Mouse (Mus musculus): ENCODE measurements around the gene Fam83g. TPM values are rescaled to one million over a fixed set of nuclear protein-coding genes. Genes with fewer than 3 reads are reported as not detected.

Fam83g gene
- polyA plus RNA-seq, 1 experiment from 2014 or later: 6.2 TPM

DNA sequence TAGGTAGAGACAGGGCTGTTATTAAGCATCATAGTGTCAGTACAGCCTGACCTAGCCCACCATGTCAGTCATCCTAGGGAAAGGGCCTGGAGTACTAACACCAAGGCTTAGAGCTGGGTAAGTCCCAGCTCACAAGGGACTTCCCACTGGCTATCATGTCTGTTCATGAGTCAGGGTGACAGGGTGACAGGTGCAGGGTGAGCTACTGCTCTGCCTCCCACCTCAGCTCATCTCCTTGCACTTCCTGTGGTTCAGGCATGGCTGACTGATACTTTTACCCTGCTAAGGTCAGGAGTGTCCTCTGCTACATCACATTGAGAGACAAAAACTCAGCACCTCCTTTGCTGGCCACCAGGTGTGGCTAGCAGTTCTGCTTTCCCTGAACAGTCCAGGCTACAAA, 15.0 kb downstream of the Fam83g start:
- no peaks in the 10 kb centered on the region for H3K9me3 ChIP-seq (replicated peaks; ENCODE audit: control insufficient read depth, low read length)
- ATAC-seq (ENCODE audit: low read depth): no peak
- H3K4me3 ChIP-seq (ENCODE audit: low read depth, low read length): no peak overlapping the region
- H3K36me3 ChIP-seq (ENCODE audit: control insufficient read depth, insufficient read depth): peaks cover 23% of the 10 kb centered on the region
- H3K9ac ChIP-seq (ENCODE audit: low read depth, low read length): no peak overlapping the region
- H3K27me3 ChIP-seq (ENCODE audit: control insufficient read depth, insufficient read depth, low read depth, low read length): no peaks in the 10 kb centered on the region
- H3K27ac ChIP-seq (ENCODE audit: low read length): no peak overlapping the region
- H3K4me1 ChIP-seq (ENCODE audit: control insufficient read depth, low read depth, low read length): no peaks in the 10 kb centered on the region
- no peak overlapping the region for H3K4me2 ChIP-seq (ENCODE audit: low read depth, low read length)

DNA sequence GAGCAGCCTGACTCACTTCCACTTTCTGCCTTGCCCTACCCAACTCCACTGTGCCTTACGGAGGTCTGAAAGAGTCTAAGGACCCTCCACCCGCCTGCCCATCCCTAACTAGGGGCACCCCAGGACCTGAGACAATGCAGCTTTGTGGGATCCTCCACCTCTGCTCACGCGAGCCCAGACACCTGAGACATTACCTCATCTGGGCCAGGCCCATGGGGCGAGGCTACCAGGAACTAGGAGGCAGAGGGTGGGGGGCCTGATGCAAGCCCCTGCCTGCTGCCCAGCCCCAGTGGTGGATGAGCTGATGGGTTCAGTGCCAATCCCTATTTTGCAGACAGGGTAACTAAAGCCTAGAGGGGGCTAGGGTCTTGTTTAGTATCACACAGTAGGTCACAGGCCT, 15.6 kb downstream of the Fam83g start:
- Histone ChIP-seq H3K4me1 (ENCODE audit: control insufficient read depth, low read depth, low read length) (no peaks in the 10 kb centered on the region), H3K4me2 (ENCODE audit: low read depth, low read length) (no peak overlapping the region), H3K4me3 (ENCODE audit: low read depth, low read length) (no peak overlapping the region), H3K27me3 (ENCODE audit: control insufficient read depth, insufficient read depth, low read depth, low read length) (no peaks in the 10 kb centered on the region), H3K9ac (ENCODE audit: low read depth, low read length) (no peak overlapping the region), H3K36me3 (ENCODE audit: control insufficient read depth, insufficient read depth) (peaks cover 26% of the 10 kb centered on the region), H3K9me3 (replicated peaks; ENCODE audit: control insufficient read depth, low read length) (no peaks in the 10 kb centered on the region), H3K27ac (ENCODE audit: low read length) (no peak overlapping the region)
- ATAC-seq (ENCODE audit: low read depth): no peak
- 73% methylated on average over 5 of the region's 5 CpGs for WGBS (ENCODE audit: insufficient replicate concordance)

DNA sequence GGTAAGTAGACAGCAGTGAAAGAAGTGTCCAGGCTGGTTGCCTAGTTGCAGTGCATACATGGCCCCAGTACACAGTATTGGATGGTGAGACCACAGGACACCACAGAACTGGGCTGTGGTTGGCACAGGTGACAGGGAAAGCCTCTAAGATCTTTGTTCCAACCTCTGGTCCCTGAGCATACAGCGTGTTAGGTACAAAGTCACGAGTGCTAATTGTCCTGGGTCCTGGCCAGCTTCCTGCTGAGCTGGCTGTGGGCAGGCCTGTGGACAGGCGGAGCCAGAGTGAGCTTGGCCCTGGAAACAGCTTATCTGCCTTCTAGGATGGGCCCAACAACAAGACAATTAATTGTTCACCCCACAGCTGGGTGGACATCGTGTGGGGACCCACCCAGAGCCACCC, 16.0 kb downstream of the Fam83g start:
- no peaks in the 10 kb centered on the region for H3K27me3 ChIP-seq (ENCODE audit: control insufficient read depth, insufficient read depth, low read depth, low read length)
- no peak overlapping the region for H3K4me2 ChIP-seq (ENCODE audit: low read depth, low read length)
- H3K36me3 ChIP-seq (ENCODE audit: control insufficient read depth, insufficient read depth): peaks cover 26% of the 10 kb centered on the region
- no peak overlapping the region for H3K9ac ChIP-seq (ENCODE audit: low read depth, low read length)
- H3K27ac ChIP-seq (ENCODE audit: low read length): no peak overlapping the region
- no peaks in the 10 kb centered on the region for H3K9me3 ChIP-seq (replicated peaks; ENCODE audit: control insufficient read depth, low read length)
- WGBS (ENCODE audit: insufficient replicate concordance): 66% methylated on average over 4 of the region's 4 CpGs
- ATAC-seq (ENCODE audit: low read depth): no peak
- no peaks in the 10 kb centered on the region for H3K4me1 ChIP-seq (ENCODE audit: control insufficient read depth, low read depth, low read length)
- H3K4me3 ChIP-seq (ENCODE audit: low read depth, low read length): no peak overlapping the region

DNA sequence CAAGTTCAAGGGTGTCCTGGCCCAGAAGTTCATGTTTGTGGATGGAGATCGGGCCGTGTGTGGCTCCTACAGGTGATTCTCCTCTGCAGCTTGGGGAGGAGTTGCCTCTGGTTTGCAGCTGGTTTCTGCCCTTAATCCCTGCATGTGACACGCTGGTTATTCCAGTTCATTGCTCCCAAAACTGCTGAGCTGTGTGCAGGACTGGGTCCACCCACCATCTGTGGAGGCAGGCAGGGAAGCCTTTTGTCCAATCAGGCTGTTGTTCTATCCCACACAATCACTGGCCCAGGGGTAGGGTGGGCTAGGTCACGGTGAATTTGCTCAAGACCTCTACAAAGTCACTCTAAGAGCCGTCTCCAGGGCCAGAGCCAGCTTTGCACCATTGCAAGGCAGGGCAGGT, 17.8 kb downstream of the Fam83g start:
- Histone ChIP-seq H3K9ac (ENCODE audit: low read depth, low read length) (no peak overlapping the region), H3K27ac (ENCODE audit: low read length) (no peak overlapping the region), H3K9me3 (replicated peaks; ENCODE audit: control insufficient read depth, low read length) (no peaks in the 10 kb centered on the region), H3K36me3 (ENCODE audit: control insufficient read depth, insufficient read depth) (peaks cover 21% of the 10 kb centered on the region), H3K4me1 (ENCODE audit: control insufficient read depth, low read depth, low read length) (no peaks in the 10 kb centered on the region), H3K4me2 (ENCODE audit: low read depth, low read length) (no peak overlapping the region), H3K27me3 (ENCODE audit: control insufficient read depth, insufficient read depth, low read depth, low read length) (no peaks in the 10 kb centered on the region), H3K4me3 (ENCODE audit: low read depth, low read length) (no peak overlapping the region)
- no peak for ATAC-seq (ENCODE audit: low read depth)
- WGBS (ENCODE audit: insufficient replicate concordance): 78% methylated on average over 5 of the region's 5 CpGs

DNA sequence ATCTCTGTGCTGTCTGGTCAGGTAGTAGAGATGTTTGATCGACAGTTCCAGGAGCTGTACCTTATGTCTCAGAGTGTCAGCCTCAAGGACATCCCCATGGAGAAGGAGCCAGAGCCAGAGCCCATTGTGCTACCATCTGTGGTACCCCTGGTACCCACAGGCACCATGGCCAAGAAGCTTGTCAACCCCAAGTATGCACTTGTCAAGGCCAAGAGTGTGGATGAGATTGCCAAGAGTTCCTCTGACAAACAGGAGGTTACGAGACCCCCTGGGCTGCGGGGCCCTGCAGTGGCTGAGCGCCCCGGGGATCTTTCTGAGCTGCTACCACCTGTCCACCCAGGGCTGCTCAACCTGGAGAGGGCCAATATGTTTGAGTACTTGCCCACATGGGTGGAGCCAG, 18.6 kb downstream of the Fam83g start:
- H3K4me2 ChIP-seq (ENCODE audit: low read depth, low read length): no peak overlapping the region
- ATAC-seq (ENCODE audit: low read depth): no peak

DNA sequence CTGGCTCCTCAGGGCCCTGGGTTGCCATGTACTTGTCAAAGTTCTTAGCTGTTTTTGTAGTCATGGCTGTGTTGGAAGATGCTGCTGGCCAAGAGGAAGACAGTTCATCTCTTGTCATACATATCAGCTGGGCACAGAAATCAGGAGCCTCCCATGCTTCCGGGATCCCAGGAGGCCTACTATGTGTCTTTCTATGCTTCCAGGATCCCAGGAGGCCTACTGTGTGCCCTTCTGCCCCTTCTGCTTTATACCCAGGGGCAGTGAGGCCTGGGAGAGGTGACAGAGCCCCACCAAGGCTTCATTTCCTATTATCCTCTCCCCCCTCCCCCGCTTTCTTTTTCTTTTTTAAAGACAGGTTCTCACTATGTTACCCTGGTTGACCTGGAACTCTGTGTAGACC, 21.7 kb downstream of the Fam83g start:
- H3K27ac ChIP-seq (ENCODE audit: low read length): no peak overlapping the region
- no peak for ATAC-seq (ENCODE audit: low read depth)
- no peaks in the 10 kb centered on the region for H3K4me1 ChIP-seq (ENCODE audit: control insufficient read depth, low read depth, low read length)

More for the DNA sequence above, 18.6 kb downstream of the Fam83g start:
- Histone ChIP-seq H3K27me3 (ENCODE audit: control insufficient read depth, insufficient read depth, low read depth, low read length) (no peaks in the 10 kb centered on the region), H3K4me1 (ENCODE audit: control insufficient read depth, low read depth, low read length) (no peaks in the 10 kb centered on the region), H3K9ac (ENCODE audit: low read depth, low read length) (no peak overlapping the region), H3K4me3 (ENCODE audit: low read depth, low read length) (no peak overlapping the region), H3K27ac (ENCODE audit: low read length) (no peak overlapping the region), H3K36me3 (ENCODE audit: control insufficient read depth, insufficient read depth) (peaks cover 21% of the 10 kb centered on the region), H3K9me3 (replicated peaks; ENCODE audit: control insufficient read depth, low read length) (no peaks in the 10 kb centered on the region)
- 82% methylated on average over 5 of the region's 5 CpGs for WGBS (ENCODE audit: insufficient replicate concordance)

DNA sequence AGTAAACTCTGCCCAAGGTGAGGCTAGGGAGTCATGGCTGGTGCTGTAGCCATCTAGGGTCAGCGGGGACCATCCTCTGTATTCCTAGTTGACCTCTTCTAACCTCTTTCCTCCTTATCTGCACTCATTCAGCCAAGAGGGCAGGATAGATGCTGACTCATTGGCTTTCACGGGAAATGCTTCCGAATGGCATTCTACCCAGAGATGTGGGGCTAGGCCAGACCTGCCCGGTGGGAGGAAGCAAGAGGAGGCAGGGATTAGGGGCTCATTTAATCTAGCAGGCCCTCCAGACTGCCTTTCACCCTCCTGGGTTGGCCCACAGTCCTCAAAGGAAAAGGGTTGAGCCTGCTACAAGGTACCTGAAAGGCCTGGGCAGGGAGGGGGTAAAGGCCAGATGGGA, 22.3 kb downstream of the Fam83g start:
- Histone ChIP-seq H3K9ac (ENCODE audit: low read depth, low read length) (no peak overlapping the region), H3K27me3 (ENCODE audit: control insufficient read depth, insufficient read depth, low read depth, low read length) (no peaks in the 10 kb centered on the region)

More for the DNA sequence above, 21.7 kb downstream of the Fam83g start:
- 72% methylated on average over 2 of the region's 2 CpGs for WGBS (ENCODE audit: insufficient replicate concordance)
- H3K9me3 ChIP-seq (replicated peaks; ENCODE audit: control insufficient read depth, low read length): no peaks in the 10 kb centered on the region
- H3K36me3 ChIP-seq (ENCODE audit: control insufficient read depth, insufficient read depth): peaks cover 21% of the 10 kb centered on the region
- no peak overlapping the region for H3K9ac ChIP-seq (ENCODE audit: low read depth, low read length)
- no peak overlapping the region for H3K4me3 ChIP-seq (ENCODE audit: low read depth, low read length)
- H3K27me3 ChIP-seq (ENCODE audit: control insufficient read depth, insufficient read depth, low read depth, low read length): no peaks in the 10 kb centered on the region
- no peak overlapping the region for H3K4me2 ChIP-seq (ENCODE audit: low read depth, low read length)

DNA sequence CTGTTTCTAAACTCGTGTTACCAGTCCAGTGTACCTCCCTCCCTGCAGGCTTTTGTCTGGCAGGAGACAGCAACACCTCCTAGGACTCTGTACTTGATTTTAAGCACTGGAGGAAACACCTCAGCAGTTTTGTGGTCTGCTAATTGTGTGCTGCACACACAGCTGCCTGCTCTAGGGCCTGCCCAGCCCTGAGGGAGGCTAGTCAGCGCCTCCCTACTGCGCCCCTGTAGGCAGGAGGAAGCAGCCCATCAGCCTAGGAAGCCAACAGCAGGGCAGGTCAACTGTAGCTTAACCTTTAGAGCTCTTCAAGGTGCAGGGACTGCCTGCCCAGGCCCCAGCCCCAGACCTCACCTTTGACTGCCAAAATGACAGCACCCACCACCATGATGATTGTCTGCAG, 25.0 kb downstream of the Fam83g start:
- no peak overlapping the region for H3K27ac ChIP-seq (ENCODE audit: low read length)
- no peak for ATAC-seq (ENCODE audit: low read depth)
- peaks cover 2% of the 10 kb centered on the region; the same call in 1 of the 2 replicates for H3K36me3 ChIP-seq (ENCODE audit: control insufficient read depth, insufficient read depth)
- no peaks in the 10 kb centered on the region for H3K9me3 ChIP-seq (replicated peaks; ENCODE audit: control insufficient read depth, low read length)
- WGBS (ENCODE audit: insufficient replicate concordance): 66% methylated on average over 3 of the region's 3 CpGs
- no peak overlapping the region for H3K9ac ChIP-seq (ENCODE audit: low read depth, low read length)
- H3K4me3 ChIP-seq (ENCODE audit: low read depth, low read length): no peak overlapping the region
- no peaks in the 10 kb centered on the region for H3K27me3 ChIP-seq (ENCODE audit: control insufficient read depth, insufficient read depth, low read depth, low read length)
- no peak overlapping the region for H3K4me2 ChIP-seq (ENCODE audit: low read depth, low read length)
- no peaks in the 10 kb centered on the region for H3K4me1 ChIP-seq (ENCODE audit: control insufficient read depth, low read depth, low read length)

More for the DNA sequence above, 22.3 kb downstream of the Fam83g start:
- Histone ChIP-seq H3K4me3 (ENCODE audit: low read depth, low read length) (no peak overlapping the region), H3K4me2 (ENCODE audit: low read depth, low read length) (no peak overlapping the region), H3K36me3 (ENCODE audit: control insufficient read depth, insufficient read depth) (peaks cover 21% of the 10 kb centered on the region), H3K4me1 (ENCODE audit: control insufficient read depth, low read depth, low read length) (no peaks in the 10 kb centered on the region), H3K9me3 (replicated peaks; ENCODE audit: control insufficient read depth, low read length) (no peaks in the 10 kb centered on the region), H3K27ac (ENCODE audit: low read length) (no peak overlapping the region)
- ATAC-seq (ENCODE audit: low read depth): no peak
- WGBS (ENCODE audit: insufficient replicate concordance): 55% methylated on average over 4 of the region's 4 CpGs

DNA sequence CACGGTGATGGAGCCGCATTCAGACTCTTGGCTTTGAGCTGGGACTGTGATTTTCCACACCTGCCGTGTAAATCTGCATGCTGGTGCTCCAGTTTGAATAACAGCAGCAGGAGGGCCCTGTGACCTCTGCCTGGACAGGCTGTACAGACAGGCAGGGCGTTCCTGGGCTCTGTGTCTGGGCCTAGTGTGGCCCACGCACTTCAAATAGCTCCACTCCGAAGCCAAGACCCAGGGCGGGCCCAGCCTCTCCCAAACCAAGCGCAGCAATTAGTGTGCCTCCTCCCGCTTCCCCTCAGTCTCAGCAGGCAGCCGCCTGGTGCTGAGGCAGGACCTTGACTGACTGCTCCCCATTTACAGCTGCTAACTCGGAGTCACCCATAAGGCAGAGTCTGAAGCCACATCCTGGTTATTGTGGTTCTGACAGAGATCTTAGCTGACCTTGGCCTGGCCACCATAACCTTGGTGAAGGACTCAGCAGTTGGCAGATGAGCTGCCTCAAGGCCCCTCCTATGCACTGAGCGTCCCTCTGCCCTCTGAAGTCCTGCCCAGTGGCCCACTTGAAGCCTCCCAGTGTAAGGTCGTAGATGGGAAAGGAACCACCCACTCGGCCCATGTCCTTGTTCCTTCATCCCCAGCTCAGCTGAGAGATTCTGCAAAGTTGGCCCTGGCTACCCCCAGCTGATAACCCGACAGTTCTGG, 29.4 kb downstream of the Fam83g start:
- Histone ChIP-seq H3K4me2 (ENCODE audit: low read depth, low read length) (no peak overlapping the region), H3K9me3 (replicated peaks; ENCODE audit: control insufficient read depth, low read length) (no peaks in the 10 kb centered on the region), H3K9ac (ENCODE audit: low read depth, low read length) (no peak overlapping the region), H3K36me3 (ENCODE audit: control insufficient read depth, insufficient read depth) (no peaks in the 10 kb centered on the region), H3K27me3 (ENCODE audit: control insufficient read depth, insufficient read depth, low read depth, low read length) (no peaks in the 10 kb centered on the region), H3K4me3 (ENCODE audit: low read depth, low read length) (no peak overlapping the region), H3K4me1 (ENCODE audit: control insufficient read depth, low read depth, low read length) (no peaks in the 10 kb centered on the region), H3K27ac (ENCODE audit: low read length) (no peak overlapping the region)
- 55% methylated on average over 15 of the region's 15 CpGs for WGBS (ENCODE audit: insufficient replicate concordance)
- ATAC-seq (ENCODE audit: low read depth): no peak
